Mouse (Mus musculus) T-helper 1 cell (primary cell): Measurements from ENCODE around the gene E2f6.

Source experiments
- in situ Hi-C: fragments of 300-600 bp; cut with MboI, MseI; formaldehyde crosslinking; loops from one replicate; pipeline ENCODE4 v1.15.1; 2025; ENCODE audit warnings: high pct_unique_total_duplicates

The E2f6 gene

DNA sequence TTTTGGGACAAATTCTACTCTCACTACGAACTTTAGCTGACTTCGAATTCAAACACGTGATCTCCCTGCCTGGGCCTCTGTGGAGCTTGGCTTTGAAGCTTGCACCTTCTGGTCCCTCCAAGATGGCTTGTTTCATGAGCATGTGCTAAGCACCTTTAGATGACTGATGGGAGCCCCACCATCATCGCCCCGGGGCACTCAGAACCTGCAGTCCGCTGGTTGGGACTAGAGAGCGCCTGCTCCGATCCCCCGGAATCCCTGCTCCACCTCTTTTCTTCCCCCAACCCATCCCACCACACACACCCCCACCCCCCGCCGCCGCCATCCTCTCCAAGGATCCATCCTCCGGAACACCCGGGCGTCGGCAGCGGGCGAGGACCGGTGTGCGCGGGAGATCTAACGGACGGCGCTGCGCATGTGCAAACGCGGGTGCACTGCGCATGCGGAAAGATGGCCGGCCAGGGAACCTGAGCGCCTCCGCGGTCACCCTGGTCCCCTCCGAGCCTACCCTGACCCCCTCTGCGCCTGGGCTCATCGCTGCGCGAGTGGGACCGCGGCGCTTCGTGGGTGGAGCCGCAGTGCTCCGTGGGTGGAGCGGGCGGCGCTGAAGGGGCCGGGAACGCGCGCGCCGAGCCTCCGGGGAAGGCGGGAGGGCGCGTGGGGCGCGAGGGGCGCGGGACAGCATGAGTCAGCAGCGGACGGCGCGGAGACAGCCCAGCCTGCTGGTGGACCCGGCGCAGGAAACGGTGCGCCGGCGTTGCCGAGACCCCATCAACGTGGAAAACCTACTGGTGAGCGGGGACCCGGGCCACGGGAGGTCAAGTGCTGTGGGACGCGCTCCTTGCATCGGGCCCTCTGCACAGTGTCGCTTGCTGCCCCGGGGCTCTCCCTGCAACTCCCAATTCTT is at the start of gene E2f6:
Gene E2f6, plus strand, starts transcription at position 439 of the 907 bp plus-strand sequence.
- in situ Hi-C loops, result no loop called here

DNA sequence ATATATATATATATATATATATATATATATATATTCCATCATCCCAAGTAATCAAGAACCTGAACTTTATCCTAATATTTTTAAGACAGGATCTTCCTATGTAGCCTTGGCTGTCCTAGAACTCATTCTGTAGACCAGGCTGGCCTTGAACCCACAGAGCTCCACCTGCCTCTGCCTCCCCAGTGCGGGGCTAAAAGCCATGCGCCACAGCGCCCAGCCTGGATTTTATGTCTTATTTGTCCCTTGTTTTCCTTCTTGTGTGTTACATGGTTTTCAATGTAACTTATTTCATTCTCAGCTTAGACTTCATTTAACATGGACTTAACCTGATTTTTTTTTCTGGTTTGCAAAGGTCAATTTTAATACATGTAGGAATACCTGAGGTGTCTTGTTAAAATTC is 49.3 kb upstream of the E2f6 start:
- in situ Hi-C loops, result no loop called here

DNA sequence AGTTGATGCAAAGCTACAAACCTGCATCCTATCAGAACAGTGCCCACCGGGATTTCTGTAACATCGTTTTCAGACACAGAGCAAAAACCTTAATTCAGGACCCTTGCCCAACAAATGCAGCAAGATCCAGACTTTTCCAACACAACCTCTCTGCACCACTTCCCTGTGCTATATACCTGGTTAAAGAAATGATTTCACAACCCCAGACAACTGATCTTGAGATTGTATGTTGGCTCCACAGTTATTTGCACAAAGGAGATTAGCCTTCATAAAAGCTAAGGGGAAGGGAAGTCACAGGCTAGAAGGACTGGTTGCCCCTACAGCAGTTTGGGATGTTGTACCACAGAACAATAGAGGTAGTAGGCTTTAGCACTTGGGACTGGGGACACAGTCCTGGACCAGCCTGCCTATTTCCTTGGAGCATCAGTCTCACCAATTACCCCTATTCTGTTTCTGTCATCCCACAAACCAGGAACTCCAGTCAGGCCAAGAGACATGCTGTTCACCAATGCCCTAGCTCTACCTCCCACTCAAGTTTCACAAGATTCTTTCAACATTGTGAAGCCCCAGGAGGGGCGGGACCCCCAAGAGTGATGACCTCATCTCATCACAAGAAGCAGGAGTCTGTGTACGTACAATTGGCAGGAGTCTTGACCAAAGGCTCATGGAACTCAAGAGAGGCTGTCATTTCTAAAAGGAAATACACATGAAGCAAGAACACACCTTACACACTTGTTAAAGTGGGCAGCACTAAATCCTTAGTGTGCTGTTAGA is 46.9 kb upstream of the E2f6 start:
- in situ Hi-C loops, result no loop called here

DNA sequence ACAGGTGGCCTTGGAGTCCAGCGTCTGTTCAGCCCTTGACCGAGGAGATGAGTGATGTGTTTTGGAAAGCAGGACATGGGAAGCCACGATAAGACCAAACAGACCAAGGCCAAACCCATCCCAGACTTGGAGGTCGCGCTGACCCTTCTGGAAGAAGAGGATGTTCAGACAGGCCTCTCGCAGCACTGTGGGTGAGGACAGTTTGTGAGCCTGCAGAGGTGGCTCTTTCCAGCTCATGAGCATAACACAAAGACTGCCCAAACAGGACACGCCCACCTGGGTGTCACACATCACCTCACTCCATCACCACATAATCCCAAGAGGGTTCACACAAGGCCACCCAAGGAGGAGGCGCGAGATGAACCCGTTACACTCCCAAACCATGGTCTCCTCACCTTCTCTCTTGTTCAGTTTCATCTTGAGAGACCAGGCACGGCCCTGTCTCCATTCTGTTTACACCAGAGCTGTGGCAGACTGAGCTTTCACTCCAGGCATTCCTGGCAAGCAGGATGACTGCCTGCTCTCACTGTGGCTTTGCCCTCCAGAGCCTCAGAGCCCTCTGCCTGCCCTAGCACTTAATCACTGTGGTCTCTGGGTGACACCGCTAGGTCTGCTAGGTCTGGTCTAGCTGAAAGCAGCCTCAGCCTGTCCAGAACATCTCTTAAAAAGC is 45.9 kb upstream of the E2f6 start:
- in situ Hi-C loops, result no loop called here

DNA sequence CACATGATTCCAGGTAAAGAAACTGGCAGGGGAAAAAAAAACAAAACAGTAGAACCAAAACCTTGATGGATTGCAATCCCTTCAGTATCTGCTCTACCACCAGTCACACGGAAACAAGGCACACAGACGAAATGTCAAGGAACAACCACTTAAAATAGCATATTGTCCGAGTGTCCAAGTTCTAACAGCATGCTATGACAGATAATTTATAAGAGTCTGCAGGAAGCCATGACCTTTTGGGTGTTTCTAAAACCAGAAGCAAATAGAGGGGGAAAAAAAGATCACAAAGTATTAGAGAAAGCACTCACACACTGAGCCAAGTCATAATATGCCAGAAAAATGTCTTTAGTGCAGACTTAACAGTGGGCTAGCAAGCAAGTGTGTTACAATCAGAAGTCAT is 42.5 kb upstream of the E2f6 start:
- in situ Hi-C loops, result no loop called here

DNA sequence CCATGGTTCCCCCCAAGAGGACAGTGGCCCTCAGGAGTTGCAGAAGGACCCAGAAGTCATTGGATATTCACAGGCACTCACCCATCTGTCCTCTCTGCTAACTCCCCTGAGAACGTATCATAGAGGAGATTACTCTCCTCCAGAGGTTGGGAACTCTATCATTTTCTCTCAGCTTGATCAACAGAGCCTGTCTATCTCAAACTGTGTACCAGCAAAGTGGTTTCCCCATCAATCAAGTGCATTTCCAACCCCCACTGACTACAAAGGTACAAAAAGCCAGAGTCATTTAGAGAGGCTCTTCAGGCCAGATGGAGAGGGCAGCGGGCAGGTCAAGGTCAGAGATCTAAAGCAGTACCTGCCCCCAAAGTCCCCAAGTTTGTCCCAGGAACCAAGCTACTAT is 42.1 kb upstream of the E2f6 start:
- in situ Hi-C loops, result no loop called here

DNA sequence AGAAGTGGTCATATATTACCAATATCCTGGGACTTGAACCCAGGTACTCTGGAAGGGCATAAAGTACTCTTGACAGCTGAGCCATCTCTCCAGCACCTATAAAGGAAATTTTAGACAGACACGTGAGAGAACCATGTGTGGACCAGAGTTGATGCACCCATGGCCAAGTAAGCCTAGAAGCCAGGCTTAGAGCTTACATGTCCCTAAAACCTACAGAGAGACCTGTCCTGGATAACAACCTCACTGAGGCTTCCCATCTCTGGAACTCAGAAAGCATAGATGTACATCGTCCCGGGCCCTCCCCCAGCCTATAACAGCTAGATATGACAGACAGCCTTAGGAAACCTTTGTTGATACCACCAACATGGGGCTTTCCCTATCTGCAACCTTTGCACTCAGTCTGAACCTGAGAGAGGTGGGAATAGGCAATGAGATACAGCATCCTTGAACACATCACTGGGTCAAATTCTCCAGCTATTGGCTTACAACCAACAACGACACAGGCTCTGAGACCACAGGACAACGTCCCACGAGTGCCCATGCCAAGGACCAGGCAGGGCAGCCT is 41.1 kb upstream of the E2f6 start:
- in situ Hi-C loops, result no loop called here

GRCm38 (mm10) chr12:16774605-16775004 is 36.2 kb upstream of the E2f6 start:
- in situ Hi-C loops, result no loop called here

DNA sequence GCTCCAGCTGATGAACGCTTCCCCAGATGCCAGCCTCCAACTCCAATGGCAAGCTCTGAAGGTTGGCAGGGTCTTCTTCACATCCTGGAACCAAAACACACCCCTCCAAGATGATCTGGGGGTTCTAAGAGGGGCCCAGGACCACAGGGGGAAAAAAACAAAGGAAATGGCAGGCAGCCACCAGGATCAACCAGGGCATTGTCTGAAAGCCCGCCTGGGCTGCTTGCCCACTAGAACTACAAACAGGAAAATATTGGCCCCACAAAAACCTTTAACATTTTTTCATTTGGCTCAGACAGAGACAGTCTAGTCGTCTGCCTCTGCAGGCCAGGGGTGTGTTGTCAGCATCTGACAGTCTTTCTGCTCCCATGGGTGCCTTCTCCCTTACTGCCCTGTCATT is 35.4 kb upstream of the E2f6 start:
- in situ Hi-C loops, result no loop called here

DNA sequence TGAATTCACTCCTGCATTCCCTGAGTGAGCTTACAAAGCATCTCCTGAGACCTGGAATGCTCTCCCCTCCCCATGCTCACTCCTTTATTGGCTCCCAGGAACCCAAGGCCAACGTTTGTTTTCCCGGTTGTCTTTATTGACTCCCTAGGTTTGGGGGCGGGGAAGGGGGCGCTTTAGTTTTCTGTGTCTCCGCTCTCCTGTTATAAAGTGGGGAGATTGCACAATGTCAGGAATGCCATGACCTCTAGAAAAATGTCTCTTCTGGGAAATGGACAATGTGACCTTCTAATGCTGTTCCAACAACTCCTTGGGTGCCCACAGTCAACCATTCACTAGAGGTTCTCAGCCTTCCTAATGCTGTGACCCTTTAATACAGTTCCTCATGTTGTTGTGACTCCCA is 32.2 kb upstream of the E2f6 start:
- in situ Hi-C loops, result no loop called here

- in situ Hi-C loops, result no loop called here
Observed at GRCm38 (mm10) chr12:16779165-16779564, 31.6 kb upstream of the E2f6 start.

DNA sequence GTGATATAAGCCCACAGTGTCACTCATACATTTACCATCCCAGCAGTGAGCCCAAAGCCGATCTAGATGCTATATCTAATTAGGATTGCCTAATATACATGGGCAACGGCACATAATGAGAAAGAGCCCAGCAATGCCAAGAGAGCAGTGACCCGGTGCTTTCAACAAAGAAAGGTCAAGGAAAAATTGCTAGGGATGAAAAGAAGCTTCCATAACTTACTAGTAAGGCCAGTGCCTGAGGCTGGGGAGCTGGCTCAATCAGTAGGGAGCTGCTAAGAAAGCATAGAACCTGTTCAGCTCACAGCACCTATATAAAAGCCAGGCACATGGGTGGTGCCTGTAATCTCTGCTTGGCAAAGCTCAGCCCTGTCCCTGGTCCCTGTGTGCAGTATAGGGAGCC is 30.4 kb upstream of the E2f6 start:
- in situ Hi-C loops, result no loop called here

DNA sequence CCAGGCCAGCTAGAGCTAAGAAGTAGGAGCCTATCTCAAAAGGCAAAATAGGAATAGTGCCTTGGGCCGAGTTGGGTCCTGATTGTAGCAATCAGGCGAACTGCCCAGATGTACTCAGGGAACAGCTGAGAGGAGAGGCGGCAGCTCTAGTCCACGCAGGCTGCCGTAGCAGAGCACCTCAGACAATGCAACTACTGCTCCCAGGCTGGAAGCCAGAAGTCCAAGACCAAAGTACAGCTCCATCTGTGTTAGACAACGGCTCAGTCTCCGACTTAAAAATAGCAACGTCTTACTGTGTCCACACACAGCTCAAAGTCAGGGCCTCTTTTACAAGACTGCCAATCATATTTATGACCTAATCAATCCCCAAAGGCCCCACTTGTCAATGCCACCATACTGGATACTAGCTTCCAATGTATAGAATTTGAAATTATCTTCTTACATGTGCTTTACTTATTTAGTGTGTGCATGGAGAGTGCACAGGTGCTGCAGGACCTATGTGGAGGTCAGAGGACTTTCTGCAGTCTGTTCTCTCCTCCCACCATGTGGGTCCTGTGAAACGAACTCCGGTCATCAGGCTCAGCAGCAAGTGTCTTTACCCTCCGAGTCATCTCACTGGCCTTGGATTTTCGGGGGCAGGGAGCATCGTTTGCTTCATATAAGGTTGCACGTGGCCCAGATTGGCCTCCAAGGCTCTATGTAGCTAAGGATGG is 29.6 kb upstream of the E2f6 start:
- in situ Hi-C loops, result no loop called here

DNA sequence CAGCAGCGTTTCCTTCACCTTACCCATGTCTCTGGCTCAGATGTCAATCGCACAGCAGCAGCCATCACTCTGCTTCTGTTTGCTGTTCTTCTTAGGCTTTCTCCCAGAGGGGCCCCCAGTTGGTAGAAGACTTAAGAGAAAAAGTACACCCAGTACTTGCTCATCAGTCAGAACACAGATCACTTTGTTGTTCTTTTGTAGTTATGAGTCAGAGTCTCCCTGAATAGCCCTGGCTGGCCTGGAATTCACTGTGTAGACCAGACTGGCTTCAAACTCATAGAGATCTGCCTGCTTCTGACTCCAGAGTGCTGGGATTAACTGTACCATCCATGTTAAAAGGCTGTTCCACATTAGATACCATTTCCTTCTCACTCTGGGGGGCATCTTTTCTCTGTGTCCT is 22.2 kb upstream of the E2f6 start:
- in situ Hi-C loops, result no loop called here

DNA sequence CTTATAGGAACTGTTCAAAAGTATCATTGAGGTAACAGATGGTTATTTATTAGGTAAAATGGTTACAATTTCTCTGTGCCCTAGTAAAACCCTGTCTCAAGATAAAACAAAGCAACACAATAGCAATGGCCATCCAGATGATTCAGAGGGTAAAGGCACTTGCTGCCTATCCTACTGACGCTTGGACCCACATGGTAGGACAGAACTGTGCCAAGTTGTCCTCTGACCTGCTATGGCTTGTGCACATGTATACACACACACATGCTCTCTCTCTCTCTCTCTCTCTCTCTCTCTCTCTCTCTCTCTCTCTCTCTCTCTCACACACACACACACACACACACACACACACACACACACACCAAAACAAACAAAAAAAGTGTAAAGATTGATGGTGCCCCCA is 21.6 kb upstream of the E2f6 start:
- in situ Hi-C loops, result no loop called here

- in situ Hi-C loops, result no loop called here
Observed at GRCm38 (mm10) chr12:16789756-16790155, 21.0 kb upstream of the E2f6 start.

- in situ Hi-C loops, result no loop called here
Observed at GRCm38 (mm10) chr12:16790456-16790855, 20.3 kb upstream of the E2f6 start.

DNA sequence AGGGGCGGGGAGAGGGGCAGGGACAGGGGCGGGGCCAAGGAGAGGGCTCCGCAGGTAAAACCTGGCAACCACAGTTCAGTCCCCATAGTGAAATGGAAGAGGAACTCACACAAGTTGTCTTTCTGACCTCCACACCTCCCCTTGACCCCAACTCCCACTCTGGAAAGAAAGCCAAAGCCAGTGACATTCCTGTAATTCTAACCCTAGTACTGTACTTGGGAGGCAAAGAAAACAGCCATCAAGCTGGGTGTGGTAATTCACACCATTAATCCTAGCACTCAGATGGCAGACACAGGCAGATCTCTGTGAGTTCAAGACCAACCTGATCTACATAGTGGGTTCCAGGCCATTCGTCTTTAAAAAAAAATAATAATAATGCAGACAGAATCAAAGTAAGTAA is 17.4 kb upstream of the E2f6 start:
- in situ Hi-C loops, result no loop called here

DNA sequence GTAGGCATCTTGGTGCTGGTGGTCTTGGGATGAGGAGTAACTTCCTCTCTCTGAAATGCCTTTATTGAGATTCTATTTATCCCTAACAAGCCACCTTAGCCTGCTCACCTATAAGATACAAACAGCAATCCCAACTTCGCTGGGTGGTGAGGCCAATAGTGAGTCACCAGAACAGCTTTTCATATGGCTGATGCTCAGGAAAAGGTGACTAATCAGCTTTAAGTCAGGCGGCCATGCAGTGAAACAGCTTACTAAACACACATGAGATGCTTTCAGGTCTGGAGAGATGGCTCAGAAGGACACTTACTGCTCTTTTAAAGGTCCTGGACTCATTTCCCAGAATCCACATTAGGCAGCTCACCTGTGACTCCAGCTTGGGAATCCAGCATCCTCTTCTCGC is 15.0 kb upstream of the E2f6 start:
- in situ Hi-C loops, result no loop called here

DNA sequence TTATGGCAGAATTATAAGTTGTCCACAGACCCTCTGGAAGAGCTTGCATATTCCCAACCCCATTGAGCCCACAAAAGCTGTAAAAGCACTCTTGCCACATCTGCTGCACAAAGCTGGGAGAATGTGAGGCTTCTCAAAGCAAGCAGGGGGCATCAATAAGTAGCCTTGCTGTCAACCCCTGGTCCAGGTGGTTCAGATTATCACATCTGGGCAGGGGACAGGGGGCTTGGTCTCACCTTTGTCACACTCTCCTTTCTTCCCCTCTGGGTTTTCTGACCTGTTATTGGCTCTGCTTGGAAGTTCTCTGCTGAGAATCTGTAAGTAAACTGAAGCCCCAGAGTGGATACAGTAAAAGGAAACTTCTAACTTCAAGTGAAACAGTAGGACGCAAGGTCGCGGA is 11.9 kb upstream of the E2f6 start:
- in situ Hi-C loops, result no loop called here

- in situ Hi-C loops, result loop anchor here (5.0 to 10.0 kb wide), 3 partner anchors 78 to 455 kb away; no protein-coding TSS in a partner anchor
Observed at GRCm38 (mm10) chr12:16799928-16800258, 10.9 kb upstream of the E2f6 start.
